Mouse (Mus musculus) cerebellum, adult 18-20 months (tissue): ENCODE results near the gene Pot1a.

ENCODE experiments used
- DNase-seq, 2 experiments: peaks; one replicate each; pipeline ENCODE4 v3.0.0; 2021

Gene Pot1a

DNA sequence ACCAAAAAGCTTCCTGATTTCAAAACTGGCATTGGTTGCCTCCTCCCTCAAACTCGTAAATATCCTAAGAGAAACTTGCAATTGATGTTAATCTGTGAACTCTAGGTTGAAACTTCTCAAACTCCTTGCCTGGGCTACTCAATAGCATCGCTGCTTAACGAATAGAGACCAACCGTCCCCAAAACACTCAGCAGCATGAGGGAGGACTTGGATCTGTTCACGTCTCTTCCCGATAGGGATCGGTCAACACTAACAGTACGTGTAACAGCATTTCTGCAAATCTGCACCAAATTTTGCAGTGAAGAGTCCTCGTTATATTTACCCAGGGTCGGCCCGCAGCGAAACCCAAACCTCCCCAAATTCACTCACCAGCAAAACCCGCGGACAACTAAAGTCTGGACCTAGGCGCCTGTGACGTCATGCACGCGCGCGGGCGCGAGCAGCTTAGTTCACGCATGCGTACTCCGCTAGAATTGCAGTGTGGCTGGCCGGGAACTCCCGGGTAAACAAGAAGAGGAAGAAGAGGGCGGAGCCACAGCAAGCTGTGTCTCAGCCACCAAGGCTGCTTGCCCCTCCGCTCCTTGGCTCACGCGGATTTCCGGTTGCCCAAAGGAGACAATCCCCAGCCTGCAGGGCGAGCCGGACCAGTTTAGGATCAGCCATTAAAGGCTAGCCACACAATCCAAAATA, at the start of gene Pot1a:
Pot1a (minus strand) TSS at position 441 of the 690 bp plus-strand sequence.
- DNase-seq = peak; percentile 97 to 98

DNA sequence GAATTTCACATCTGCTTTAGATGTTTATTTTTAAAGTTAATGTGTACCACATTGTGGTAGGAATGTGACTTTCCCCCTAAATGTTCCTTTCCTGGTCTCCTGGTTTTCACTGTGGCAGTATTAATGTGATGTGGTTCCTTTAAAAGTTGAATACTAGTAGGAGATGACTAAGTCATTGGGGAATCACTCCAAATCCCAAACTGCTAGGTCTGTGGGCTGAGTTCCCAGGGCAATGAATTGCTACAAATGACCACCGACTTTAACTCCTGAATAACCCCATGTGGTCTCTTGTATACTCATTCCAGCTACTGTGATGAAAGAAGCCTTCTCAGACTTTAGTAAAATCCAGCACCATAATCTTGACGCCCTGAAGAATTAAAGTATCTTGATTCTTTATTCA, 27.2 kb upstream of the Pot1a start:
- no peak for DNase-seq

DNA sequence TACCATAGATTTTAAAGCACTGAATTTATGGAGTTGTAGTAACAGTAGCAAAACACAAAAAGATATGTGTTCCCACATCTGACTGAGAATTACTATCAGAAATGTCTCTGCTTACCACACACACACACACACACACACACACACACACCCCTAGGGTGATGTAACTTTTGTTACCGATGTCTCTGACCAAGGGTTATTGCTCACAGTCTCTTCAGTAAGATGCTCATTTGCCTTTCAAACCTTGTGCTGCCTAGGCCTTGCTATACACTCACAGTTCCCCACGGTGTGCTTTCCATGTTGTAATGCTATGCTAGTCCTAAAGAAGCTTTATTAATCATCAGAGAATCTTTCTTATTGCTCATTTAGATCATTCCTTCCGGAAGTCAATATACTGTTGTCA, 3.0 kb downstream of the Pot1a start:
- DNase-seq = no peak

DNA sequence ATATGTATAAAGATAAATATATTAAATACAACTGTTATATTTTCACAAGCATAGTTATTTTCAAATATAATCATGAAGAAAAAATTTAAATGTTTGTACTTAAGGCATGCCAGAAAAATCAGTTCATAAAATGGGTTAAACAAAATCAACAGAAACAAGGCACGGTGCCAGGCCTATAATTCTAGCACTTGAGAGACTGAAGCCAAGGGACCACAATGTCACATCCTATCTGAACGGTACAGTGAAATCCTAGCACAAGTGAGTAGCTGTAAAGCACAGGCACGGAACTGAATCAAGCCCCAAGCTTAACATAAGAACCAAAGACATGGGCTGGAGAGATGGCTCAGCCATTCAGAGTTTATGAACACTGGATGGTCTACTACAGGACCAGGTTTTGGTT, 6.8 kb downstream of the Pot1a start:
- no peak for DNase-seq

DNA sequence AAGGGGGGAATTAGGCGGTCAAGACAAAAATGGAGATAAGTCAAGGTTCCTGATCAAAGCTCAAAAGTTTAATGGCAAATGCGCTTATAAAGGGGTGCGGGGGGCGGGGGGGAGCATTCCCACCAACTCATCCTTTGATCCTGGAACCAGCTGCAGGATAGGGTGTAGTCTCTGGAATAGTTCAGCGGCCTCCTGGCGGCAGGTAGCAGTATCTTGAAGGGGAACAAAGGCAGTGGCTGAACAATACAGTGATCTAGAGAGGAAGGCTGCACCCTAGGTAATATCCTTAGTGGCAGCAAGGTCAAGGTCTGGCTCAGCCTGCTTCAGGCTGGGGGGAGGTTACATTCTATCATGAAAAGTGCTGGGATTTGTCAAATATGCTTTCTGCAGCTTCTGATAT, 7.8 kb downstream of the Pot1a start:
- no peak for DNase-seq

DNA sequence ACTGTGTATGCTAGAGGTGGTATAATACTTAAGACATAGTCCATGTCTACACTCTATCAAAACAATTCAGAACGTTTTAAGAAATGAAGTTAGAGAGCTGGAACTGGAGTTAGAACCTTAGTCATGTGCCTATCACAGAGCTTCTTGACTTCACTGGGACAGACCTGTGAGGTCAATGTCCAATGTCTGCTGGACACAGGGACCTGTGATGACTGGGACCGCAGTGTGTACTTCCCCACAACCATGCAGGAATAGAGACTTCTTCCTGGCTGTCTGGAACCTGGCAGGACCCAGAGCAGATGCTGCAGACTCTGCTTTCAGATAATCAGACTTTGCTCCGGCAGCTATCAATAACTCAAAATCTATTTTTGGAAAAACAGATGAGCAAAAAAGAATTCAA, 40.8 kb downstream of the Pot1a start:
- DNase-seq = no peak

DNA sequence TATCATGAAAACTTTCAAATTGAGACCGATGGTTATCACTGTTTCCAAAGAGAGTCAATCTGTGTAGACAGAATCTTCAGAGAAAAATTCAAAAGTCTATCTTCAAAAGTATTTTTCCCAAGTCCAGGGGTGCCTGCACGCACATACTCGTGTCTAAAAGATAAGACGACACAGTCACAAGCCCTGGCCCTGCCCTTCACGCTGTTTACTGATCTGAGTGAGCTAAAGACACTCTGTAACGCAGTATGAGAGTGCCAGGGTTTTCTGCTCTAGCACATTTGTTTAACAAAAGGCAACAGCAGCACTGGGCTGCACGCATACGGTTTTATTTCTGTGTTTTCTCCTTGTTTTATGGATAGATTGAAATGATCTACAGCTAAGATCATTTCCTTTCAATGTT, 41.5 kb downstream of the Pot1a start:
- no peak for DNase-seq

DNA sequence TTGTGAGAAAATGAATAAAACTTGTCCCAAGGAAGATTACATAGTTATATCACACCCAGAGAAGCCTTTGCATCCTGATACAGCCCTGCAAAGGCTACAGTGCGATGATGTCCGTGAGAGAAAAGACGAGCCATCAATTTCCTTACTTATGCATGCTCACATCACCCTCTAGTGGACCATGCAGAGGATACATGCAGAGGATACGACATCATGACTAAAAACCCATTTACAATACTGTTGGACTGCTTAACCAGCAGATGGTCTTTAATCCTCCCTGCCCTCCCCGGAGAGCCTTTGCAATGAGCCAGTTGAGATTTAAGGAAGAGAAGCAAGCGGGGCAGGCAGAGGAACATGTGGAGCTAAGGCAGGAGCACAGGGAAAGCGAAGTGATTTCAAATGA, 42.0 kb downstream of the Pot1a start:
- DNase-seq = peak; percentile 37 to 50

DNA sequence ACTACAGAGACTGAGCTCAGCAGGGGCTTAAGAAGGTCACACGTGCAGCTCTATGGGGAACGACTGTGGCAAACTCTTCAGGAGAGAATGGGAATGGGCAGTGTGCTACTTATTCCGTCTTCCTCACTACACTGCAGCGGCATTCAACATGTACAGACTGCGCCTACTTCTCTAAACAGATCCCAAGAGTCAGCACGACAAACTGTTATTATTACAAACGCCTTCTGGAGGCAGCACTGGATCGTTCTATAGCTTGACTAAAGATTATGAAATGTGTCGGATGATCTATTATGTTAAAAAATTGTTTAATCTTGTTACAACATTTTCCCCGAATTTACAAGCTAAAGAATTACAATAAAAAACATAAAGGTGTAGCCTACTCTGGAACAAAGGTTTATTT, 42.8 kb downstream of the Pot1a start:
- DNase-seq = no peak

DNA sequence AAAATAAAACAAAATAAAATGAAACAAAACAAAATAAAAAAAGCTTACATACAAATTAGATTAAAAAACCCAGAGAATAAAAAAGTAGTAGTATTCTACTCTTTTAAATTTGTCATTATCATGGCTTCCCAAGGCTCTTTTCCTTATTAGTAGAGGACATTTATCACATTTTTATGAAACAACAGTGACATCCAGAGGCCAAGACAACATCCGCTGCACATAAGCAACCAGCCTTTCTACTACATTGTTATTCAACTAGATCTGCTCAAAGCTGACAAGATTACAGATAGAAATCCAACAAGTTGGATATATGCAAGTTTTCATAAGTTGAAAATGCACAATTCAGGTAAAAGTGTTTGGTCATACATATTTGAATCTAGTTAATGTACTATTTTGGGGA, 56.4 kb downstream of the Pot1a start:
- DNase-seq = no peak

DNA sequence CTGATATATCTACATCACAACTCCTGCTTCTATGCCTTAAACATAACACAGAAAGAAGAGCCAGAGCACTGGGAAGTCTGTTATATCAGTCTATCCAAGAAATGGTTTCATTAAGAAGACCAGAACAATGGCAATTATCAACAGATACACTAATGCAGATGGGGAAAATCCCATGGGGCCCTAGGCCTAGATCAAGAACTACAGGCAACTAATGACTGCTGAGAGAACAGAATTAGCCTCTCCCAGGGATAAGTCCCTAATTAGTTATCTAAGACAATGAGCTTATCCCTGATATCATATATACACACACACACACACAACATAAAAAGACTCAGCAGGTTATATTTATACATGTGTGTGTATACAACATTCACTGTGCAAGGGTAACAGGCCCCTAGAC, 72.5 kb downstream of the Pot1a start:
- no peak for DNase-seq

DNA sequence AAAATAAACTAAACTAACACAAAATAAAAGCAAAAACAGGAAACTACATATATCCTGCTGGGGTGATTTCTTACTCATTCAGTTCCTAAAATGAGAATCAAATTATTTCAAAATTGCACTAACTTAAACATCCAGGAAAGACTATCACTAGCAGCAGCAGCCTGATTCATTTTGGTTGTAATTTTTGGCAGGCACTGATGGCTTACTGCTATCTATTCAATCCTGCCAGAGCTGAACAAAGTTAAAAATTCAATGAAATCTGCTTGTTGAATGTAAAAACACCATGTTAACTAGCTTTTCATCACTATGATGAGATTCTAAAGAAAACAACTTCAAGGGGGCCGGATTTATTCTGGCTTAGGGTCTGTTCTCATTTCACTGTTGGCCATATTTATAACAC, 82.5 kb downstream of the Pot1a start:
- no peak for DNase-seq

DNA sequence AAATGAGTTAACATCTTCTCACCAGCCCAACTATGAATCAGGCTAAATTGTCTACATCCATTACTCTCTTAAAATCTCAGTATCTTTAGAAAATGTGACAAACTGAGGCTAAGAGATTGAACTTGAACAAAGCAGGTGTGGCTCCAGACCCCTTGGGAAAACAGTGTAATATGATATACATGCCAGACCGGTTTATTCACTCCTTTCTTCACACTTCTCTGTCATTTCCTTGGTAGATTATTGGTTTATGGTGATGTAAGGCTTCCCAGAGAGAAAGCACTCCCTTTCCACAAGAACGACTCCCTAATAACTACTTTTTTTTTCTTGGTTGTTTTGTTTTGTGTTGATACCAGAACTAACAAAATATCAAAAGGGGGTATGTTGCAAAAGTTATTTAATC, 98.4 kb downstream of the Pot1a start:
- no peak for DNase-seq

DNA sequence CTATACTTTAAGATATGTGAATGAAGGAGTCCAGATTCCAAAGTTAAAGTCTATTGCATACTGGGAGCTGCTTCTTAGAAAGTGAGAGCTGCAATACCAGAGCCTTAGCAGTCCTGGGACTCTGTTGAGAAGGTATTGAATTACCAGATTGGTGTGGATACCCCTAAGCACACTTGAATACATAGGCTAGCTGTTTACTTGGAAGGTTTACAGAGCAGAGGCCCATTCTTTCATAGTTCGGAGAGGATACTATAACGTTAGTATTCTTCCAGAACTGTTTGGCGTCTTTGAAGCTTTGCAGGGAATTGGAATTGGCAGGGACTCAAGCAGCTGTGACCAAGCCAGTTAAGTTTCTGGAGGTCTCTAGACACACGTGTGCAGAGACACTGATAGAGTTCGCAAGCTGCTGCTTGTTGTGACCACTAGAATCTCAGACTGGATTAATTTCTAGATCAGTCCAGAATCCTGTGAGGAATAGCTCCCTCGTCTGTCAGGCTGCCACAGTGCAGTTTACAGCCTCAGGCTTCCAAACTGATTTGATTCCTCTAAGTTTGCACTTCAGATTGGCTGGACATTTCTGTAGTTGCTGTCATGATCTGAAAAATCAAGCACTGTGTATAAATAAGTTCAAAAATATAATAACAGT, 99.7 kb downstream of the Pot1a start:
- peak; percentile 30 to 44 for DNase-seq

DNA sequence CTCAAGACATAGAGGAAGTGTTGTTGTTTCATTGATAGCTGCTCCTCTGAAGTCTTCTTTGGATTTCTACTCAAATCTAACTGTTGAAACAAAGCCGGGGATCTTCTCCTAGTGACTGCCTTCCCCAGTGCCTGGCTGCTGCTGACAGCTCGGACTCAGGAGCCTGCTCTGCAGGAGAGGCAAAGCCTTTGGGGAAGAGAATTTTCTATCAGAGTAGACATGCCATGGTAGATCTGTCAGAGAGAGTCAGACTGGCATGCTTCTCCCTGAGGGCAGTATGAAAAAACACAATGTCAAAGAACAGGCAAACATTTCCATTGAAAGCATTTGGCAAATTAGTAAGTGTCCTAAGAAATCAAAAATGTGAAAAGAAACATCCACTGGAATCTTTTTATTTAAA, 109.1 kb downstream of the Pot1a start:
- DNase-seq = no peak
